Mouse (Mus musculus) hindbrain, embryonic 15.5 days (tissue): Measurements from ENCODE around the gene Npm3. TPM values are rescaled to one million over a fixed set of nuclear protein-coding genes. Genes with fewer than 3 reads are reported as not detected.

Experiments
- ATAC-seq: fragments of 200-750 bp; cut with Nextera tagmentation; 2 replicates; pipeline ENCODE4 v1.8.0; 2017; ENCODE audit warnings: low read depth, moderate number of reproducible peaks, moderate TSS enrichment; ENCODE audit not compliant: low FRiP score
- H3K27ac ChIP-seq: fragments of 300-500 bp; sonication (generic); replicated peaks from 2 replicates; pipeline ENCODE4 v1.5.1; 2015; ENCODE audit warnings: mild to moderate bottlenecking, inconsistent platforms
- H3K27me3 ChIP-seq: fragments of 300-500 bp; sonication (generic); 2 replicates; pipeline ENCODE4 v1.6.1; 2015; ENCODE audit warnings: control low read depth, inconsistent platforms
- H3K36me3 ChIP-seq: fragments of 300-500 bp; sonication (generic); 2 replicates; pipeline ENCODE4 v1.6.1; 2015; ENCODE audit warnings: control low read depth, inconsistent platforms
- H3K4me1 ChIP-seq: fragments of 300-500 bp; sonication (generic); replicated peaks from 2 replicates; pipeline ENCODE4 v1.6.1; 2015; ENCODE audit warnings: control low read depth, inconsistent platforms
- H3K4me2 ChIP-seq: fragments of 300-500 bp; sonication (generic); 2 replicates; pipeline ENCODE4 v1.6.1; 2015; ENCODE audit warnings: moderate library complexity, mild to moderate bottlenecking, inconsistent platforms
- H3K4me3 ChIP-seq: fragments of 300-500 bp; sonication (generic); 2 replicates; pipeline ENCODE4 v1.5.1; 2015; ENCODE audit warnings: mild to moderate bottlenecking, inconsistent platforms
- H3K9ac ChIP-seq: fragments of 300-500 bp; sonication (generic); 2 replicates; pipeline ENCODE4 v1.6.1; 2015; ENCODE audit warnings: inconsistent platforms
- H3K9me3 ChIP-seq: fragments of 300-500 bp; sonication (generic); 2 replicates; pipeline ENCODE4 v1.6.1; 2016; ENCODE audit warnings: control low read depth, inconsistent platforms
- WGBS: fragments of 180-500 bp; shearing (Covaris S2); methylation state at CpG from one replicate; pipeline ENCODE4 v1.1.7; 2015; 5-methylcytosine and 5-hydroxymethylcytosine counted together
- polyA plus RNA-seq: library from polyadenylated mRNA; unstranded; fragments of >200 nt; fragmentation: Nextera tagmentation; extraction: Ambion mirVana; gene quantifications from 2 replicates; pipeline ENCODE4 v1.2.1, GENCODE M21; 2015

Gene Npm3
- polyA plus RNA-seq = 6.9 and 7.3 TPM in 2 replicates

- H3K36me3 ChIP-seq = peaks cover 26% of the 10 kb centered on the region
- H3K4me3 ChIP-seq = peak within 1 kb of the TSS; percentile 92
- H3K9ac ChIP-seq = peak within 1 kb of the TSS; percentile 86
- peak within 1 kb of the TSS; percentile 53; the same call in 1 of the 2 replicates for H3K27ac ChIP-seq
- peak; percentile 92 for ATAC-seq
- peaks cover 23% of the 10 kb centered on the region for H3K27me3 ChIP-seq
- H3K4me2 ChIP-seq = peak within 1 kb of the TSS; percentile 97
- WGBS = under 1% methylated on average over 59 of the region's 60 CpGs
- H3K9me3 ChIP-seq = no peaks in the 10 kb centered on the region
- H3K4me1 ChIP-seq = peaks cover 22% of the 10 kb centered on the region
Observed at GRCm38 (mm10) chr19:45749243-45750043, at the start of gene Npm3. Npm3 (minus strand) TSS chr19:45749591.

- H3K4me2 ChIP-seq = no peak overlapping the region
- no peak overlapping the region for H3K4me3 ChIP-seq
- peaks cover 2% of the 10 kb centered on the region; the same call in 1 of the 2 replicates for H3K4me1 ChIP-seq
- WGBS = 84% methylated on average over 15 of the region's 15 CpGs
- no peaks in the 10 kb centered on the region for H3K9me3 ChIP-seq
- H3K27me3 ChIP-seq = no peaks in the 10 kb centered on the region
- no peaks in the 10 kb centered on the region for H3K36me3 ChIP-seq
- no peak overlapping the region for H3K9ac ChIP-seq
- ATAC-seq = no peak
- H3K27ac ChIP-seq = no peak overlapping the region
Observed at GRCm38 (mm10) chr19:45796879-45797278, 47.5 kb upstream of the Npm3 start.

- Histone ChIP-seq H3K4me3 (0 out of 2 replicates have a peak overlapping the region, but pooled peaks have one; percentile 14), H3K9me3 (no peaks in the 10 kb centered on the region), H3K27ac (no peak overlapping the region), H3K9ac (no peak overlapping the region), H3K4me1 (peaks cover 2% of the 10 kb centered on the region; the same call in 1 of the 2 replicates), H3K27me3 (no peaks in the 10 kb centered on the region), H3K4me2 (peak overlapping the region; percentile 39), H3K36me3 (no peaks in the 10 kb centered on the region)
- 11% methylated on average over 15 of the region's 15 CpGs for WGBS
- ATAC-seq = no peak
Observed at GRCm38 (mm10) chr19:45796061-45796556, 46.7 kb upstream of the Npm3 start.

GRCm38 (mm10) chr19:45795406-45795944 lies 46.1 kb upstream of the Npm3 start:
- Histone ChIP-seq H3K27ac (no peak overlapping the region), H3K4me1 (peaks cover 2% of the 10 kb centered on the region; the same call in 1 of the 2 replicates), H3K4me3 (no peak overlapping the region), H3K9me3 (no peaks in the 10 kb centered on the region), H3K27me3 (no peaks in the 10 kb centered on the region), H3K36me3 (no peaks in the 10 kb centered on the region), H3K4me2 (peak overlapping the region; percentile 39), H3K9ac (no peak overlapping the region)
- ATAC-seq = no peak
- WGBS = 38% methylated on average over 15 of the region's 15 CpGs

- no peaks in the 10 kb centered on the region for H3K27me3 ChIP-seq
Observed at GRCm38 (mm10) chr19:45794718-45795117, 45.3 kb upstream of the Npm3 start.

GRCm38 (mm10) chr19:45792404-45792803 lies 43.0 kb upstream of the Npm3 start:
- H3K27me3 ChIP-seq = no peaks in the 10 kb centered on the region
- H3K27ac ChIP-seq = no peak overlapping the region
- no peak overlapping the region for H3K4me2 ChIP-seq
- H3K4me1 ChIP-seq = peaks cover 2% of the 10 kb centered on the region; the same call in 1 of the 2 replicates
- H3K9ac ChIP-seq = no peak overlapping the region
- no peak for ATAC-seq
- no peaks in the 10 kb centered on the region for H3K36me3 ChIP-seq
- 85% methylated on average over 6 of the region's 6 CpGs for WGBS
- H3K4me3 ChIP-seq = no peak overlapping the region
- H3K9me3 ChIP-seq = no peaks in the 10 kb centered on the region

More at GRCm38 (mm10) chr19:45794718-45795117, 45.3 kb upstream of the Npm3 start:
- no peak overlapping the region for H3K27ac ChIP-seq
- ATAC-seq = no peak
- H3K36me3 ChIP-seq = no peaks in the 10 kb centered on the region
- no peaks in the 10 kb centered on the region for H3K9me3 ChIP-seq
- H3K4me2 ChIP-seq = no peak overlapping the region
- H3K4me1 ChIP-seq = peaks cover 2% of the 10 kb centered on the region; the same call in 1 of the 2 replicates
- no peak overlapping the region for H3K4me3 ChIP-seq
- no peak overlapping the region for H3K9ac ChIP-seq
- WGBS = 74% methylated on average over 6 of the region's 6 CpGs

- Histone ChIP-seq H3K4me3 (no peak overlapping the region), H3K27me3 (no peaks in the 10 kb centered on the region), H3K4me1 (no peaks in the 10 kb centered on the region), H3K27ac (no peak overlapping the region), H3K9me3 (no peaks in the 10 kb centered on the region), H3K36me3 (no peaks in the 10 kb centered on the region), H3K4me2 (no peak overlapping the region), H3K9ac (no peak overlapping the region)
- WGBS = 80% methylated on average over 13 of the region's 13 CpGs
- ATAC-seq = no peak
Observed at GRCm38 (mm10) chr19:45789888-45790874, 40.8 kb upstream of the Npm3 start.

GRCm38 (mm10) chr19:45789365-45789764 lies 40.0 kb upstream of the Npm3 start:
- Histone ChIP-seq H3K36me3 (no peaks in the 10 kb centered on the region), H3K27me3 (no peaks in the 10 kb centered on the region), H3K27ac (no peak overlapping the region), H3K4me3 (no peak overlapping the region), H3K4me2 (no peak overlapping the region), H3K4me1 (no peaks in the 10 kb centered on the region), H3K9me3 (no peaks in the 10 kb centered on the region), H3K9ac (no peak overlapping the region)
- ATAC-seq = no peak
- WGBS = 81% methylated on average over 7 of the region's 7 CpGs

- Histone ChIP-seq H3K9me3 (no peaks in the 10 kb centered on the region), H3K36me3 (no peaks in the 10 kb centered on the region), H3K27me3 (no peaks in the 10 kb centered on the region), H3K9ac (no peak overlapping the region), H3K4me3 (no peak overlapping the region), H3K4me2 (no peak overlapping the region), H3K27ac (no peak overlapping the region), H3K4me1 (peaks cover 6% of the 10 kb centered on the region)
- ATAC-seq = no peak
- WGBS = 85% methylated on average over 4 of the region's 4 CpGs
Observed at GRCm38 (mm10) chr19:45788337-45788736, 38.9 kb upstream of the Npm3 start.

GRCm38 (mm10) chr19:45787450-45787849 lies 38.1 kb upstream of the Npm3 start:
- peaks cover 6% of the 10 kb centered on the region for H3K4me1 ChIP-seq
- ATAC-seq = no peak

GRCm38 (mm10) chr19:45785470-45785869 lies 36.1 kb upstream of the Npm3 start:
- ATAC-seq = no peak
- WGBS = 58% methylated on average over 3 of the region's 3 CpGs
- no peaks in the 10 kb centered on the region for H3K27me3 ChIP-seq
- no peaks in the 10 kb centered on the region for H3K36me3 ChIP-seq
- no peak overlapping the region for H3K4me2 ChIP-seq
- no peaks in the 10 kb centered on the region for H3K9me3 ChIP-seq
- no peak overlapping the region for H3K27ac ChIP-seq
- H3K9ac ChIP-seq = no peak overlapping the region
- H3K4me3 ChIP-seq = no peak overlapping the region
- H3K4me1 ChIP-seq = peaks cover 23% of the 10 kb centered on the region

More at GRCm38 (mm10) chr19:45787450-45787849, 38.1 kb upstream of the Npm3 start:
- Histone ChIP-seq H3K9ac (no peak overlapping the region), H3K4me2 (no peak overlapping the region), H3K27me3 (no peaks in the 10 kb centered on the region), H3K9me3 (no peaks in the 10 kb centered on the region), H3K27ac (no peak overlapping the region), H3K36me3 (no peaks in the 10 kb centered on the region), H3K4me3 (no peak overlapping the region)
- 83% methylated on average over 3 of the region's 3 CpGs for WGBS
